Mouse (Mus musculus) gastrocnemius, postnatal 10 days (tissue): ENCODE data around the gene Styk1. TPM values are rescaled to one million over a fixed set of nuclear protein-coding genes. Genes with fewer than 3 reads are reported as not detected.
"Not testable (repeated sequence)": the region's sequence is repeated elsewhere in the genome, so short reads cannot be mapped to it uniquely, and the experiment has no call there.

Experiments used
- DNase-seq: peaks from one replicate; pipeline ENCODE4 v3.0.0; 2021; ENCODE audit warnings: mixed read lengths
- total RNA-seq, 2 experiments: library from RNA; stranded (reverse); gene quantifications; 2 replicates each; pipeline ENCODE4 v1.2.3; 2021

The Styk1 gene
- total RNA-seq, 2 experiments from 2014 or later: 0.88 to 0.94 TPM

DNA sequence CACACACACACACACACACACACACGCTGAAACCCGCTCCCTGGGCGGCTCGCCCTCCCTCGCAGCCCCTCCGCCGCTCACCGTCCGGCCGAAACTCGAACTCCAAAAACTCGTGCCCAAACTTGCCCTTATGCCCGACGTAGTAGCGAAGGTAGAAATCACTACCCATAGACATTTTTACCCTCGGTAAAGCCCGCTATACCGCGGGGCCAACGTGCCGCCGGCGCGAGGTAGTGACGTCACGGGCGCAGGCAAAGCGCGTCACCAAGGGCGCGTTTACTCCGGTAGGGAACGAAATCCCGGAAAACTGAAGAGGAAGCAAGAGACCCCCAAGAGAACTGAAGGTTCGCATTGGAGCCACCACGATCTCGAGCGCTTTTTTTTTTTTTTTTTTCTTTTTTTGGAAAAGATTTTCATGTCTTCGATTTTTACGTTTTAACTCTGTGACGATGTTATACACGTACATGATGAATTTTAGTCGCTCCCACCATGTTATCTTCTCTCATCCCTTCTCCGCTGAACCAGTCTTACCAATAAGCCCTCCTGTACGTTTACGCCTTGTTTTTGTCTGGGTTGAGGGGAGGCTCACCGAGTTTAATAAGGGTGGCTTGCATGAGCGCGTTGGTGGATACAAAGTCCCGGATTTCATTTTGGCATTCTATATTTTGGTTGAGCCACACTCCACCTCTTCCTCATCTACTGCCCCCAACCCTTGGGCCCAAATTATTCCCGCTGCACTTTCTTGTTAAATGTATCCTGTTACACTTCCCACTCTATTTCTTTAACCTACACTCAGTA lies 60.2 kb downstream of the Styk1 start, which contains the start of gene Magohb:
TSS of gene Magohb (minus strand) at position 254 of the 798 bp plus-strand sequence.
- DNase-seq: peak; percentile 92

DNA sequence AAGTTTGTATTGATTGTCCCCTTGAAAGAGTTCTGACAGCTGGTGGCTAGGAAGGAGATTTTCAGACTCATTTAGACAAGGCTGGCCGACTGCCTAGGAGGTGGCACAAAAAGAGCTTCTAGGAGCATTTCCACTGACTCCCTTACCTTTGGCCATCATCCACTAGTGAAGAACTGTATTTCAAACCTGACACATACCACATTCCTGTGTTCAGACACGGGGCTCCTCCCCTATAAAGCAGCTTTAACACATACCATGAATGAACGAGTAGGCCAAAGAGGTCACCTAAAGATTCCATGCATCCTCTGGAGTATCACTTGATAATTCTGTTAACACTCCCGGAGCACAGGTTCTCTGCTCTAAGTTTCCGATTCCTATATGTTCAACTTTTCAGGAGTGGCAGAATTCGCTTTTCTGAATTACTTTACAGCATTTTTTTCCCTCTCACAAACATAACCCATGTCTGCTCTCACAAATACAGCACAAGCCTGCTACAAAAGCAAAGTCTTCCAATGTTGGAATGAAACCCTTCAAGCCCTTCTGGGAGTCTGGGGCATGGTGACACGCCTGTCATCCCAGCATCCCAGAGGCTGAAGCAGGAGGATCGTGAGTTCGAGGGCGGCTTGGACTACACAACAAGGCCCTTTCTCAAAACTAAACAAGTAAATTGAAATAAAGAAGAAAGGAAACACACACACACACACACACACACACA lies 61.0 kb downstream of the Styk1 start:
- DNase-seq: no peak

DNA sequence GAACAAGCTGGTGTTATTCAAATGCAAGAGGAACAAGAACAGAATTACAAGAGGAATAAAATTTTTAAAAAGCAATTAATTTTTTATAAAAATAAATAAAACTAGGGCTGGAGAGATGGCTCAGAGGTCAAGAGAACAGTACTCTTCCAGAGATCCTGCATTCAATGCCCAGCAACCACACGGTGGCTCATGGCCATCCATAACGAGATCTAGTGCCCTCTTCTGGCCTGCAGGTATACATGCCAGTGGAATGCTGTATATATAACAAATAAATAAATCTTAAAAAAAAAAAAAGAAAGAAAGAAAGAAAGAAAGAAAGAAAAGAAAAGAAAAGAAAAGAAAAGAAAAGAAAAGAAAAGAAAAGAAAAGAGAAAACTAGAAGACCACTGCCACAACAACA lies 63.0 kb downstream of the Styk1 start:
- peak; percentile 7 for DNase-seq

DNA sequence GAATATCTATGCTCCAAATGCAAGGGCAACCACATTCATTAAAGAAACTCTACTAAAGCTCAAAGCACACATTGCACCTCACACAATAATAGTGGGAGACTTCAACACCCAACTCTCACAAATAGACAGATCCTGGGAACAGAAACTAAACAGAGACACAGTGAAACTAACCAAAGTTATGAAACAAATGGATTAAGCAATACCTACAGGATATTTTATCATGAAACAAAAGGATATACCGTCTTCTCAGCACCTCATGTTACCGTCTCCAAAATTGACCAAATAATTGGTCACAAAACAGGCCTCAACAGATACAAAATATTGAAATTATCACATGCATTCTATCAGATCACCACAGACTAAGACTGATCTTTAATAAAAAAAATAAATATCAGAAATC lies 75.2 kb downstream of the Styk1 start:
- DNase-seq: not testable (repeated sequence)

DNA sequence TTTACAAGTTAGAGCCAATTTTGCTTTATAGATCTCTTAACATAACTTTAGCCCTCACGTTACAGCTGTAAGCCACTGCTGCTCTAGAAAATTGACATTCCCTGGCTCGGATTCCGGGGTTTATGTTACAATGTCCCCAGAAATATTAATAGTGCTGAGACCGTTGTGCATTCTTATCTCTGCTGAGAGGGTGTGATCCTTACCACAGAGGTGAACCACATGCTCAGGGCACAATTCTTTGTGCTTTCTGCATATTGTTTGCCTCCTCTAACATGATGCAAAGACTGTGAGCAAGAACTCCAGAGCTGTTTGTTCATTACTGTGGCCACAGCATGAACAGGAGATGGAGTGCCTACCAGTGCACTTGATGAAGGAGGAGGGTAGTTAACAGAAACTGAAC lies 76.7 kb downstream of the Styk1 start:
- no peak for DNase-seq

DNA sequence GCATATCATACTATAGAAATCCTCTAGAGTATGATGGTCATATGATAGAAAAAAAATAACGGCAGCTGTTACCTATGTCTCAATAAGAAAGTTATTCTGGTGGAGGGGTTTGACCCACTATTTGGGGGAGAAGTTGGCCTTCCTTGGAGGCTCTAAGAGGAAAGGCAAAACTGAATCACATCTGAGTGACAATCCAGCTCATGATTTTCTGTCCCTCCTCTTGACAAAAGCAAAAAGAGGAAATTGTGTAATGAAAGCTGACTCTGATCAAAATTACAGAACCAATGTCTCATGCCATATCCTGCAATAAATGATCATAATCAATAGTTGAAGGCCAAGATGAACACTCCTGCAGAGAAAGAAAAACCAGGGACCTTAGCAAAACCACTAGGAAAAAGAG lies 81.1 kb downstream of the Styk1 start:
- DNase-seq: no peak

DNA sequence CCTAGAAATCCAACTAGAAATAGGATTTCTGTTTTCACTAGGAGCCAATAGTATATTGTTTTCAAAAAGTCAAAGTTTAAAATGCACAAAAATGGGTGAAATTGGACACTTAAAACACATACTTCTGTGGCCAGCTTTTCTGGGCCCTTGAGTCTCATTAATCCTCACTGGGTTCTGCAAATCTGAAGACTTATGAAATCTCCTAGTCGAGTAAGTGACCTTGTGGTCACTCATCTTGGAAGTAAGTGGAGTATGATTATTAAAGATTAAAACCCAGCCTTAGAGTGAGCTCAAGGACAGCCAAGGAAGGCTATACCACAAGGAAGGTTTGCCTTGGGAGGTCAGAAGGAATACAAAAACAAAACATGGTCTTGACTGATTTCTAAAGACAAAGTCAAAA lies 83.1 kb downstream of the Styk1 start:
- no peak for DNase-seq

DNA sequence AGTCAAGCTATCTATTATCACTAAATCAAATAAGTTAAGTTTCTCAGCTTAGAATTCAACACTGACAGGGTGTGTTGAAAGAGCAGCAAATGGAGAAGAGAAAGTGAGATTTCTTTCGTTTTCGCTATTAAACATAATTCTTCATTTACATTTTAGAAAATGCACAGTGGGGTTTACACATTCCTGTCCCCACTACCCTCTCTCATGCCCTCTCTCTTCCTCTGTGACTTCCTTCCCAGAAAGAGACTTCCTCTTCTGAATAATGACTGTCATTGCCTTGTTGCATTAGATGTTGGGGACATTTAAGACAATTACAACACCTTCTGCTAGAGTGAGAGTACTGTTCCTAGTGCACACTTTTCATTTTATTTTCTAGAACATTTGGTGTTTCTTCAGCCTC lies 83.8 kb downstream of the Styk1 start:
- no peak for DNase-seq

DNA sequence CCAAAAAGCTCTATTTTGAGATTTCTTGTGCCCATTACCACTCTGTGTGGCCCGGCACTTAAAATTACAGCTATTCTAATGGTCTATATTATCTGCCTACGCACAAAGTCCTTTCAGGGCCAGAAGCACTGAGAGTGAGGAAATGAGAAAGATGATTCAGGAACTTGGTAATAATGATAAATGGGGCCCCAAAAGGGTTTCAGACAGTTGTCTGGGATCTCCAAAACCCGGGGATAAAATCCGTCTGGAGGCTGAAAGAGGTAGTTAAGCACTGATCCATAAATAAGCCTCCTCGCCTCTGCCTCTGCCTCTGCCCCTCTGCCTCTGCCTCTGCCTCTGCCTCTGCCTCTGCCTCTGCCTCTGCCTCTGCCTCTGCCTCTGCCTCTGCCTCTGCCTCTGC lies 89.2 kb downstream of the Styk1 start:
- DNase-seq: no peak

DNA sequence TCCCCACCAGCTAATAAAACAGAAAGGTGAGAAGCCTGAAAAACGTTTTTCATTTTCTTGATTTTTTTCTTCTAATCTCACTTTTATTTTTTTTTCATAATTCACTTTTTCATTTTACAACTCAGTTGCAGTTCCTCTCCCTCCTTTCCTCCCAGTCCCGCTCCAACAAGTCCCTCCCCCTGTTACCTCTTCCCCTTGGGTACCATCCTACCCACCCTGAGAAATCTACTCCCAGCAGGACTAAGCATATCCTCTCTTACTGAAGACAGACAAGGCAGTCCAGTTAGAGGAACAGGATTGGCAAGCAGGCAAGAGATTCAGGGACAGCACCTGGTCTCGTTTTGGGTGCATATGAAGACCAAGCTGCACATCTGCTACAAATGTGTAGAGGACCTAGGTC lies 90.6 kb downstream of the Styk1 start:
- DNase-seq: no peak

DNA sequence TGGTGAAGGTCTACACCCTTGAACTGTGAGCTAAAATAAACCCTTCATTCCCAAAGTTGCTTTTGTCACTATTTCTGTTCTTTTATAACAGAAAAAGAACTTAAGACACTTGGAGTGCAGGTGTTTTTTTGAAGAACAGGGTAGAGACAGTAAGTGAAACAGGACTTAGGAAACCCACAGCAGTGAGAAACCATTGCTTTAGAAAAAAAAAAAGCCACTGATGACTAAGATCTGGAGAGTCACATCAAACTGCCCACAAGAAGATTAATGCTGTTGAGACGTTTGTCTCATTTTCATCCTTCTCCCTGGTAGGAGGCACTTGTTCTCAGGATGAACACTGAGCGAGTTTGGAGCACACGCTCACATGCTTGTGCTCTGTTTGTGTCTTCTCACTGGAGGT lies 91.4 kb downstream of the Styk1 start:
- DNase-seq: no peak

Other genes with a start within 250 kb of the Styk1 start
- gene Klra2, start 106.2 kb downstream of the Styk1 start, total RNA-seq: under 1 TPM in 1 of 2 experiments, not detected in 1; 0.14 TPM
- gene Magohb, start 60.4 kb downstream of the Styk1 start, total RNA-seq: 1 to 10 TPM; 8.1 to 9.0 TPM
- 100 to 1,000 TPM; 642 to 665 TPM for gene Ybx3, start 34.9 kb upstream of the Styk1 start, total RNA-seq
- not detected for gene 5430401F13Rik, start 132.8 kb upstream of the Styk1 start, total RNA-seq
- not detected for gene Gm6619, start 132.8 kb upstream of the Styk1 start, total RNA-seq